Mouse (Mus musculus) ES-E14 (cell line): ENCODE measurements around the gene Rpl19. TPM values are rescaled to one million over a fixed set of nuclear protein-coding genes. Genes with fewer than 3 reads are reported as not detected.

ENCODE experiments used
- DNase-seq: peaks from one replicate; pipeline ENCODE4 v3.0.0-alpha.2; 2013; ENCODE audit warnings: low read depth, low spot score
- H3K27ac ChIP-seq: 2 replicates; pipeline ENCODE4 v1.5.1; 2012; ENCODE audit warnings: low read depth, mild to moderate bottlenecking, low read length, moderate library complexity, mixed read lengths; ENCODE audit not compliant: poor library complexity, insufficient read depth, severe bottlenecking
- H3K36me3 ChIP-seq: 2 replicates; pipeline ENCODE4 v1.6.1; 2012; ENCODE audit warnings: mild to moderate bottlenecking, low read length, moderate library complexity, mixed read lengths; ENCODE audit not compliant: control insufficient read depth, poor library complexity, insufficient read depth, severe bottlenecking
- H3K4me1 ChIP-seq, 2 experiments: fragments of 150-350 bp in 1 of 2; sonication (generic) in 1 of 2; 2 replicates each; pipeline ENCODE4 v1.6.1; 2012; ENCODE audit warnings: low read length in 2 of 2, mild to moderate bottlenecking in 1 of 2, mixed read lengths in 1 of 2; ENCODE audit not compliant: control insufficient read depth in 2 of 2, insufficient read depth in 2 of 2, poor library complexity in 1 of 2
- H3K4me3 ChIP-seq, 2 experiments: fragments of 150-350 bp in 1 of 2; sonication (generic) in 1 of 2; 2 replicates each; pipeline ENCODE4 v1.5.1; 2012; ENCODE audit warnings: low read length in 2 of 2, low read depth in 1 of 2, mild to moderate bottlenecking in 1 of 2, mixed read lengths in 1 of 2; ENCODE audit not compliant: insufficient read depth in 1 of 2, poor library complexity in 1 of 2, severe bottlenecking in 1 of 2
- H3K9ac ChIP-seq: 2 replicates; pipeline ENCODE4 v1.6.1; 2012; ENCODE audit warnings: low read depth, mild to moderate bottlenecking, low read length, mixed read lengths; ENCODE audit not compliant: poor library complexity, insufficient read depth, severe bottlenecking
- H3K9me3 ChIP-seq: fragments of 150-350 bp; sonication (generic); 2 replicates; pipeline ENCODE4 v1.6.1; 2012; ENCODE audit warnings: low read depth, mild to moderate bottlenecking, low read length; ENCODE audit not compliant: control insufficient read depth, insufficient read depth
- CHD2 ChIP-seq: IDR thresholded peaks from 2 replicates; pipeline ENCODE4 v1.6.1; 2014; ENCODE audit warnings: mild to moderate bottlenecking, low read depth, low read length, inconsistent platforms
- HCFC1 ChIP-seq: IDR thresholded peaks from 2 replicates; pipeline ENCODE4 v1.6.1; 2012; ENCODE audit warnings: low read length, inconsistent platforms, borderline replicate concordance; ENCODE audit not compliant: insufficient read depth
- MAFK ChIP-seq: IDR thresholded peaks from 2 replicates; pipeline ENCODE4 v1.6.1; 2014; ENCODE audit warnings: mild to moderate bottlenecking, low read depth, low read length, inconsistent platforms; ENCODE audit not compliant: insufficient read depth
- ZC3H11A ChIP-seq: IDR thresholded peaks from 2 replicates; pipeline ENCODE4 v1.6.1; 2012; ENCODE audit warnings: low read depth, mild to moderate bottlenecking, inconsistent platforms, low read length, borderline replicate concordance
- ZNF384 ChIP-seq: IDR thresholded peaks from 2 replicates; pipeline ENCODE4 v1.6.1; 2012; ENCODE audit warnings: low read depth, low read length, inconsistent platforms
- in situ Hi-C, 2 experiments: fragments of 600-800 bp; cut with MboI; formaldehyde crosslinking; loops; one replicate each; pipeline ENCODE4 v1.15.1; 2025; ENCODE audit warnings: low sequenced_read_pairs in 2 of 2, inconsistent platforms in 1 of 2; ENCODE audit not compliant: unreplicated experiment in 2 of 2
- total RNA-seq: library from RNA; depleted of rRNA; stranded (reverse); fragments of 300-350 nt; gene quantifications from 2 replicates; pipeline ENCODE4 v1.2.3, GENCODE M21; 2012

Gene Rpl19
- total RNA-seq, 1 experiment: 3,264 TPM

DNA sequence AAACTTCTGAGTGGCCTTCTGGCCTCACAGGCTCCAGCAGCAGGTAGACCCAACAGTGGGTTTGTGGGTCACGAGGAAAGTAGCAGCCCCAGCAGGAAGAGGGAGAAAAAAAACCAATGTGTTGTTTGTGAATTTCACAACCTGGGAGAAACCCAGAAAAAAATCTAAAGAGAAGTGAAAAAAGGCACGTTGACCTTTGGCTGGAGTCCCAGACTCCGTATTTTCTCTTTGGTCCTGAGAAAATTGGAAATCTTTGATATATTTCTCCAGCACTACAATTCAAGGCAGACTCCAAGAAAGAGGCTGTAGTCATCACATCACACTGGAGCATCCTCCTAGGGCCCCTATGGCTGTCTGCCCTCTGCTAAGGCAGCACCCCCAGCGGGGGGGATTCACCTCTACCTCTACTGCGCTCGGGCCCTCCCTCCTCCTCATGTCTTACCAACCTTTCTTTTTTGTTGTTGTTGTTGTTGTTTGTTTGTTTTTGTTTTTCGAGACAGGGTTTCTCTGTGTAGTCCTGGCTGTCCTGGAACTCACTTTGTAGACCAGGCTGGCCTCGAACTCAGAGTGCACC lies 29.0 kb upstream of the Rpl19 start:
- Histone ChIP-seq H3K4me3 (no peak overlapping the region), H3K9me3 (no peaks in the 10 kb centered on the region), H3K27ac (no peak overlapping the region), H3K9ac (no peak overlapping the region), H3K36me3 (no peaks in the 10 kb centered on the region), H3K4me1 (peaks cover 2 to 14% of the 10 kb centered on the region in 2 experiments; a peak in 2 of 4 replicates)
- no peak for TF ChIP-seq ZNF384
- TF ChIP-seq ZC3H11A: no peak
- no peak for TF ChIP-seq CHD2
- no peak for TF ChIP-seq MAFK
- no peak for TF ChIP-seq HCFC1
- DNase-seq: no peak
- in situ Hi-C loops: no loop called here

DNA sequence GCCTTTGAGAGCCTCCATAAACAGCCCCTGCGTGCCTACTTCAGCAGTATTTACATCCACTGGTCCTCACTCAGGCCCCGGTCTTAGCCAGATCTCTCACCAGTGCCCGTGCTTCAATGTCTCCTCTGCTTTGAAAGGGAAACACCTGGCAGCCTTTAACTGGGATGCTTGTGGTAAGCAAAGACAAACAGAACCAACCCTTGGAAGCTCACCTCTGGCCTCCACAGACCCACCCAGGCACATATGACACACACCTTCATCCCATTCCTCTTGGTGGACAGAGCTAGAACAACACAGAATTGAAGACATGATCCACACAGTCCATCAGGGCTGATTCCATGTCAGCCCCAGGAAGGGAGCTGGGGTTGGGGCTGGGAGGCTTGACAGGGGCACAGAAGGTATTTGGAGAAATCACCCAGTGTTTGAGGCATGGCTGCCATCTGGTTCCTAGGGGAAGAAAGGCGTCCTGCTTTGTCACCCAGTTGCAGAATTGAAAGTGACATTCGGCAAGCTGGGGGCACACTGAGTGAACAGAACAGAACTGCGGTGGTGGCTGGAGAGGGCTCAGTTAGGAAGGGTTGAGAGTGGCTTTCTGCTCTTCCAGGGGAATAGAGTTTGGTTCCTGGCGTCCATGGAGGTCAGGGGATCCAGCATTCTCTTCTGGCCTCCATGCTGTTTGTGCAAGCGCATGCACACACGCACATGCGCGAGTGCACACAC lies 28.3 kb upstream of the Rpl19 start:
- DNase-seq: no peak
- H3K27ac ChIP-seq: no peak overlapping the region
- H3K9me3 ChIP-seq: no peaks in the 10 kb centered on the region
- no peak for TF ChIP-seq ZC3H11A
- TF ChIP-seq CHD2: no peak
- no peak for TF ChIP-seq HCFC1
- TF ChIP-seq MAFK: no peak
- no peak for TF ChIP-seq ZNF384
- H3K4me1 ChIP-seq: peaks cover 2 to 17% of the 10 kb centered on the region in 2 experiments; a peak in 2 of 4 replicates
- H3K4me3 ChIP-seq: no peak overlapping the region
- H3K36me3 ChIP-seq: no peaks in the 10 kb centered on the region
- no peak overlapping the region for H3K9ac ChIP-seq
- in situ Hi-C loops: no loop called here

DNA sequence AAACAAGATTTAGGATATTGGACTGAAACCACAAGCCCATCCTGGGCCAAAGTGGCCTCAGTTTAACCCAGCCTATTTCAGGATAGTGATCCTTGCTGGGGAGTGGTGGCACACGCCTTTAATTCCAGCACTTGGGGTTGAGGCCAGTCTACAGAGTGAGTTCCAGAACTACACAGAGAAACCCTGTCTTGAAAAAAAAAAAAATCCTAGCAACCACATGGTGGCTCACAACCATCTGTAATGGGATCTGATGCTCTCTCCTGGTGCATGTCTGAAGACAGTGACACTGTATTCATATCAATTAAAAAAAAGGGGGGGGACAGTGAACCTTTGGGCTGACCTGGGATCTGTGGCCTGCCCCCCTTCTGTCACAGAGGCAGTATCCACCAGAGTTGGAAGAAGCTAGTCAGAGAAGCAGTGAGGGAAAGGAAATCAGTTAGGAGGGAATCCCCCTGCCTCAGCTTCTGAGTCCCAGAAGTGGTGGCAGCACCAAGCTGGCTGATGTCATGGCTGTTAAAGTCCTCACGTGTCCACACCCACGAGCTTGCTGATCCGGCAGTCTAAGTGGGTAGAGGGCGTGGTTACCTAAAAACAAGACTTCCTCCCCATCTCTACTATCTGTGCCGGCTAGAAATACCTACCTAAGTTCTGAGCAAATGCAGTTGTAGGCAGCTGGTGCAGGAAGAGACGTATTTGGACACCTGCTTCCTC lies 27.5 kb upstream of the Rpl19 start:
- DNase-seq: no peak
- no peak overlapping the region for H3K27ac ChIP-seq
- no peaks in the 10 kb centered on the region for H3K36me3 ChIP-seq
- in situ Hi-C loops: no loop called here
- peaks cover 4 to 21% of the 10 kb centered on the region in 2 experiments; a peak in 2 of 4 replicates for H3K4me1 ChIP-seq
- TF ChIP-seq ZNF384: no peak
- no peak for TF ChIP-seq ZC3H11A
- TF ChIP-seq HCFC1: no peak
- TF ChIP-seq MAFK: no peak
- TF ChIP-seq CHD2: no peak
- no peak overlapping the region for H3K4me3 ChIP-seq
- H3K9me3 ChIP-seq: no peaks in the 10 kb centered on the region
- H3K9ac ChIP-seq: no peak overlapping the region

DNA sequence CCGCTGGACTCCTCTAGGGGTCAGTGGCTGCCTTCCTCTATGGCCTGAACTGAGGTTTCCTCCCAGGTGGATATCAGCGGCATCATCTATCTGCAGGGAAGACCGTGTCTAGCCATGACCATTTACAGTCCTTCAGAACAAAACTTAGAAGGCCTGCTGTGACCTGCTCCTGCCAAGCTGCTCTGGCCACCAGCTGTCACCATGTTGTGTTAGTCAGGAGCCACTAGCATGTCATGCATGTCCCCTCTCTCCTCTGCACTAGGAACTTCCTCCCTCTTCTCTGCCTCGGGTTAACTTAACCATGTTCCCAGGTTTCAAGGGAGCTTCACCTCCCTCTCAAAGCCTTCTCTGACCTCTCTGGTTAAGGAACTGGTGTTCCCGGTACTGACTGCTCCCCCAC lies 26.8 kb upstream of the Rpl19 start:
- H3K4me3 ChIP-seq: no peak overlapping the region
- no peak overlapping the region for H3K9ac ChIP-seq
- TF ChIP-seq HCFC1: no peak
- no peak for TF ChIP-seq CHD2
- TF ChIP-seq ZC3H11A: no peak
- no peak for TF ChIP-seq MAFK
- no peak for TF ChIP-seq ZNF384
- in situ Hi-C loops: no loop called here
- H3K9me3 ChIP-seq: no peaks in the 10 kb centered on the region
- DNase-seq: no peak
- peaks cover 6 to 20% of the 10 kb centered on the region in 2 experiments; a peak in 2 of 4 replicates for H3K4me1 ChIP-seq
- no peaks in the 10 kb centered on the region for H3K36me3 ChIP-seq
- no peak overlapping the region for H3K27ac ChIP-seq
